Mouse (Mus musculus): ENCODE results near the gene Ugt1a10.

Gene Ugt1a10

GRCm38 (mm10) chr1:88255466-88255857, 200.3 kb downstream of the Ugt1a10 start:
- no peak for DNase-seq (ENCODE audit: low read depth)

GRCm38 (mm10) chr1:88255989-88256754, 201.0 kb downstream of the Ugt1a10 start:
- DNase-seq (ENCODE audit: low read depth), result no peak

GRCm38 (mm10) chr1:88256886-88257663, 201.9 kb downstream of the Ugt1a10 start:
- no peak for DNase-seq (ENCODE audit: low read depth)

GRCm38 (mm10) chr1:88257681-88258080, 202.5 kb downstream of the Ugt1a10 start:
- DNase-seq (ENCODE audit: low read depth), result no peak

- DNase-seq (ENCODE audit: low read depth), result no peak
These were observed 203.2 kb downstream of the Ugt1a10 start for GRCm38 (mm10) chr1:88258361-88258760.

GRCm38 (mm10) chr1:88258881-88259642, 203.9 kb downstream of the Ugt1a10 start:
- DNase-seq (ENCODE audit: low read depth), result no peak

GRCm38 (mm10) chr1:88259643-88260024, 204.4 kb downstream of the Ugt1a10 start:
- DNase-seq (ENCODE audit: low read depth), result no peak

- no peak for DNase-seq (ENCODE audit: low read depth)
These were observed 204.9 kb downstream of the Ugt1a10 start for GRCm38 (mm10) chr1:88260114-88260513.

- no peak for DNase-seq (ENCODE audit: low read depth)
These were observed 205.6 kb downstream of the Ugt1a10 start for GRCm38 (mm10) chr1:88260604-88261377.

GRCm38 (mm10) chr1:88261706-88262105, 206.5 kb downstream of the Ugt1a10 start:
- DNase-seq (ENCODE audit: low read depth), result no peak

- DNase-seq (ENCODE audit: low read depth), result no peak
These were observed 207.1 kb downstream of the Ugt1a10 start for GRCm38 (mm10) chr1:88262255-88262654.

GRCm38 (mm10) chr1:88262961-88263360, 207.8 kb downstream of the Ugt1a10 start:
- DNase-seq (ENCODE audit: low read depth), result no peak

- no peak for DNase-seq (ENCODE audit: low read depth)
These were observed 208.6 kb downstream of the Ugt1a10 start for GRCm38 (mm10) chr1:88263778-88264177.

- no peak for DNase-seq (ENCODE audit: low read depth)
These were observed 209.2 kb downstream of the Ugt1a10 start for GRCm38 (mm10) chr1:88264237-88264868.

- no peak for DNase-seq (ENCODE audit: low read depth)
These were observed 209.7 kb downstream of the Ugt1a10 start for GRCm38 (mm10) chr1:88264869-88265240.

GRCm38 (mm10) chr1:88266123-88266522, 210.9 kb downstream of the Ugt1a10 start:
- no peak for DNase-seq (ENCODE audit: low read depth)

GRCm38 (mm10) chr1:88267489-88267888, 212.3 kb downstream of the Ugt1a10 start:
- DNase-seq (ENCODE audit: low read depth), result no peak

GRCm38 (mm10) chr1:88268070-88268469, 212.9 kb downstream of the Ugt1a10 start:
- DNase-seq (ENCODE audit: low read depth), result no peak
